Mouse (Mus musculus) G1E (cell line): ENCODE measurements around the gene E130309D02Rik. TPM values are rescaled to one million over a fixed set of nuclear protein-coding genes. Genes with fewer than 3 reads are reported as not detected.

Experiments
- ATAC-seq: 2 replicates; pipeline ENCODE4 v1.8.0; 2016; ENCODE audit warnings: mild to moderate bottlenecking; ENCODE audit not compliant: insufficient number of reproducible peaks, poor library complexity, low FRiP score, severe bottlenecking; ENCODE audit errors: extremely low read depth
- DNase-seq: peaks from one replicate; pipeline ENCODE4 v3.0.0; 2012; ENCODE audit warnings: low spot score
- H3K27me3 ChIP-seq: 2 replicates; pipeline ENCODE4 v1.6.1; 2012; ENCODE audit warnings: mild to moderate bottlenecking, low read length, inconsistent platforms; ENCODE audit not compliant: insufficient read depth
- H3K36me3 ChIP-seq: replicated peaks from 2 replicates; pipeline ENCODE3; 2012; ENCODE audit warnings: mild to moderate bottlenecking, inconsistent platforms
- H3K4me1 ChIP-seq: 2 replicates; pipeline ENCODE4 v1.6.1; 2012; ENCODE audit warnings: low read depth, low read length, inconsistent platforms, mixed read lengths; ENCODE audit not compliant: insufficient read depth
- H3K4me3 ChIP-seq: 2 replicates; pipeline ENCODE4 v1.5.1; 2012; ENCODE audit warnings: low read depth, mild to moderate bottlenecking, inconsistent platforms, low read length, moderate library complexity, mixed read lengths
- H3K9me3 ChIP-seq: replicated peaks from 2 replicates; pipeline ENCODE4 v1.6.1; 2012; ENCODE audit warnings: inconsistent platforms
- CTCF ChIP-seq: IDR thresholded peaks from 2 replicates; pipeline ENCODE4 v1.5.1; 2012; ENCODE audit warnings: low read depth, low read length, inconsistent platforms, mixed read lengths
- GATA1 ChIP-seq: IDR thresholded peaks from 2 replicates; pipeline ENCODE4 v1.6.1; 2012; ENCODE audit warnings: borderline replicate concordance, low read length, inconsistent platforms, mixed read lengths
- GATA2 ChIP-seq: IDR thresholded peaks from 2 replicates; pipeline ENCODE4 v1.6.1; 2012; ENCODE audit warnings: low read depth, low read length, inconsistent platforms, borderline replicate concordance
- POLR2AphosphoS5 ChIP-seq: IDR thresholded peaks from 2 replicates; pipeline ENCODE4 v1.6.1; 2012; ENCODE audit warnings: low read depth, low read length, inconsistent platforms; ENCODE audit not compliant: insufficient replicate concordance
- TAL1 ChIP-seq: conservative IDR thresholded peaks from 2 replicates; pipeline ENCODE4 v1.6.1; 2012; ENCODE audit warnings: low read depth, low read length, inconsistent platforms, mixed read lengths
- polyA plus RNA-seq: library from polyadenylated mRNA; stranded (reverse); fragments of >175 nt; gene quantifications from 2 replicates; pipeline ENCODE4 v1.2.3, GENCODE M21; 2012
- total RNA-seq, 2 experiments: library from RNA; stranded (forward) in 1 of 2; stranded (reverse) in 1 of 2; fragments of 200-1000 nt in 1 of 2; fragments of >200 nt in 1 of 2; fragmentation: Nextera tagmentation in 1 of 2; gene quantifications; 2 replicates each; pipeline ENCODE4 v1.2.3; 2014 to 2017

Gene E130309D02Rik
- 75.0 and 91.2 TPM in 2 replicates for total RNA-seq (2014; fragmentation: Nextera tagmentation)
- total RNA-seq (2017) = 18.0 and 19.4 TPM in 2 replicates
- polyA plus RNA-seq = 134 and 163 TPM in 2 replicates

- peaks cover 51% of the 10 kb centered on the region for H3K4me1 ChIP-seq
- no peaks in the 10 kb centered on the region for H3K27me3 ChIP-seq
- DNase-seq (peak; percentile 83), ATAC-seq (peak; percentile 30; the same call in 1 of the 2 replicates)
- no peak for TF ChIP-seq POLR2AphosphoS5
- no peak for TF ChIP-seq GATA1
- no peak for TF ChIP-seq GATA2
- TF ChIP-seq TAL1 = no peak
- TF ChIP-seq CTCF = peak; percentile 74
- peaks cover 88% of the 10 kb centered on the region for H3K36me3 ChIP-seq
- no peaks in the 10 kb centered on the region for H3K9me3 ChIP-seq
- peak within 1 kb of the TSS; percentile 93 for H3K4me3 ChIP-seq
Observed at GRCm38 (mm10) chr5:143314730-143315513, at the start of gene E130309D02Rik. E130309D02Rik (minus strand) TSS chr5:143315360.

GRCm38 (mm10) chr5:143363678-143364615 lies 48.8 kb upstream of the E130309D02Rik start:
- H3K4me1 ChIP-seq = peaks cover 9% of the 10 kb centered on the region; the same call in 1 of the 2 replicates
- H3K9me3 ChIP-seq = no peaks in the 10 kb centered on the region
- no peak for TF ChIP-seq GATA2
- TF ChIP-seq POLR2AphosphoS5 = no peak
- TF ChIP-seq CTCF = no peak
- no peak for TF ChIP-seq TAL1
- TF ChIP-seq GATA1 = no peak
- no peak for DNase-seq
- H3K36me3 ChIP-seq = no peaks in the 10 kb centered on the region
- no peak overlapping the region for H3K4me3 ChIP-seq
- H3K27me3 ChIP-seq = peaks cover 30% of the 10 kb centered on the region
- no peak for ATAC-seq

- no peaks in the 10 kb centered on the region for H3K36me3 ChIP-seq
- peaks cover 28% of the 10 kb centered on the region for H3K27me3 ChIP-seq
- no peak for ATAC-seq
- TF ChIP-seq POLR2AphosphoS5 (no peak), GATA1 (no peak), GATA2 (no peak), CTCF (no peak), TAL1 (no peak)
- H3K9me3 ChIP-seq = no peaks in the 10 kb centered on the region
- peaks cover 6% of the 10 kb centered on the region; the same call in 1 of the 2 replicates for H3K4me1 ChIP-seq
- no peak overlapping the region for H3K4me3 ChIP-seq
- no peak for DNase-seq
Observed at GRCm38 (mm10) chr5:143361428-143361827, 46.3 kb upstream of the E130309D02Rik start.

GRCm38 (mm10) chr5:143360000-143360399 lies 44.8 kb upstream of the E130309D02Rik start:
- H3K4me1 ChIP-seq = no peaks in the 10 kb centered on the region
- peaks cover 26% of the 10 kb centered on the region for H3K27me3 ChIP-seq
- no peak for ATAC-seq
- DNase-seq = no peak
- no peaks in the 10 kb centered on the region for H3K36me3 ChIP-seq
- H3K9me3 ChIP-seq = no peaks in the 10 kb centered on the region
- TF ChIP-seq POLR2AphosphoS5 (no peak), CTCF (peak; percentile 47)
- H3K4me3 ChIP-seq = no peak overlapping the region

GRCm38 (mm10) chr5:143359263-143359662 lies 44.1 kb upstream of the E130309D02Rik start:
- no peak for DNase-seq
- H3K4me1 ChIP-seq = no peaks in the 10 kb centered on the region
- H3K36me3 ChIP-seq = no peaks in the 10 kb centered on the region
- no peak for ATAC-seq
- H3K9me3 ChIP-seq = no peaks in the 10 kb centered on the region
- peaks cover 24% of the 10 kb centered on the region for H3K27me3 ChIP-seq
- H3K4me3 ChIP-seq = no peak overlapping the region
- TF ChIP-seq GATA2 = no peak
- no peak for TF ChIP-seq GATA1
- TF ChIP-seq CTCF = no peak
- no peak for TF ChIP-seq TAL1
- TF ChIP-seq POLR2AphosphoS5 = no peak

GRCm38 (mm10) chr5:143357564-143357963 lies 42.4 kb upstream of the E130309D02Rik start:
- Histone ChIP-seq H3K27me3 (peaks cover 25% of the 10 kb centered on the region), H3K36me3 (no peaks in the 10 kb centered on the region), H3K4me3 (no peak overlapping the region), H3K9me3 (peaks cover 3% of the 10 kb centered on the region; the same call in 1 of the 2 replicates), H3K4me1 (no peaks in the 10 kb centered on the region)
- DNase-seq = no peak
- TF ChIP-seq GATA1 (no peak), TAL1 (no peak), GATA2 (no peak), POLR2AphosphoS5 (no peak), CTCF (no peak)
- no peak for ATAC-seq
